Mouse (Mus musculus): ENCODE data around the gene Pcnp. TPM values are rescaled to one million over a fixed set of nuclear protein-coding genes. Genes with fewer than 3 reads are reported as not detected.
"Not testable (repeated sequence)": the region's sequence is repeated elsewhere in the genome, so short reads cannot be mapped to it uniquely, and the experiment has no call there.

The Pcnp gene
- total RNA-seq (2021) (10 to 100 TPM; 47.1 to 50.7 TPM), polyA plus RNA-seq (2012; rRNA removed) (15.1 and 30.1 TPM in 2 replicates)
- long read RNA-seq, transcript Pcnp-202 (5 exons, 2,295 nt), result major isoform, 31 of 46 reads
- long read RNA-seq, transcript Pcnp-205 (5 exons, 2,200 nt), result minor isoform, 8 of 46 reads
- long read RNA-seq, partial matches to known transcripts, result 0 of 46 reads
- long read RNA-seq, other reads (novel, unspliced or antisense), result 4 of 46 reads

- WGBS, result under 1% methylated on average over 39 of the region's 39 CpGs
- intact Hi-C loops (cut with DNase I), result loop anchor here (1.0 to 2.0 kb wide), 2 partner anchors 45 to 55 kb away; no protein-coding TSS in a partner anchor
Measured at GRCm38 (mm10) chr16:56029661-56030082, at the start of gene Pcnp. Gene Pcnp (minus strand): TSS chr16:56029739.

DNA sequence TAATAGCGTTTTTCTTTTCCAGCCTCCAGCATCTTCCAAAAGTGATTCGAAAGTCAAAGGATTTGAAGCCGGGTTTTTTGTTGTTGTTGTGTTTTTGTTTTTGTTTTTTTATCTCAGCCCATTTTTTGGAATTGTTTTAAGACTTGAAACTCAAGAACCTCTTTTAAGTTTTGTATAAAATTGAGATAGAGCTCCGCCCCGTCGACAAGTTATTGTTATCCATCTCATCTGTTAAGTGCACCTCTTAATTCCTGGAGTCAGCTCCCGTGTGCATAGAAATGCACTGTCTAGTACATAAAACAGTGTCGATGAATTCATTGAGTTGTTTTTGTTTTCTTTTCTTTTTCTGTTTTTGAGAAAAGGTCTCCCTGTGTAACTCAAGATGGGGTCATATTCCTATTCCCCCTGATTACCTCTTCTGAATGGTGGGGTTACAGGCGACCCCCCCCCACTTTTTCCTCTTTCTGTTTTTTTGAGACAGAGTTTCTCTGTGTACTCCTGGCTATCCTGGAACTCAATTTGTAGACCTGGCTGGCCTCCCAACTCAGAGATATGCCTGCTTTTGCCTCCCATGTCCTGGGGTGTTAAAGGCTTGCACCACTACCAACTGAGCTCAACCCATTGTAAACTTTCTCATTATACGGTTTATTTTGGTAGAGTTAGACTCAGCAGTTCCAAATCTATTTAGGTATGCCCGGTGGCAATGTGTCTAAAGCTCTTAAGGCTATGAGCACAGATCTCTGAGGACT is 46.8 kb upstream of the Pcnp start:
- Histone ChIP-seq H3K9ac (ENCODE audit: low read depth, low read length) (peak overlapping the region; percentile 66), H3K79me2 (replicated peaks; ENCODE audit: control insufficient read depth, insufficient read depth, low read length) (no peaks in the 10 kb centered on the region), H3K36me3 (ENCODE audit: control insufficient read depth, insufficient read depth, low read length) (peaks cover 3% of the 10 kb centered on the region; the same call in 1 of the 2 replicates), H3K27me3 (ENCODE audit: control insufficient read depth, insufficient read depth, low read length) (no peaks in the 10 kb centered on the region), H3K4me1 (ENCODE audit: control insufficient read depth, insufficient read depth, low read length) (peaks cover 2% of the 10 kb centered on the region), H3K27ac (peak overlapping the region; percentile 96), H3K4me3 (peak overlapping the region; percentile 87)
- DNase-seq, result peak; percentile 18 to 34
- intact Hi-C loops (cut with DNase I), result loop anchor here (5.0 kb wide), 2 partner anchors 41 to 56 kb away; no protein-coding TSS in a partner anchor
- 9% methylated on average over 11 of the region's 11 CpGs for WGBS
- TF ChIP-seq EP300 (IDR thresholded peaks at IDR 0.05; ENCODE audit: insufficient read depth, low read depth, low read length) (no peak), POLR2A (IDR thresholded peaks at IDR 0.05; ENCODE audit: insufficient read depth, low read depth, low read length) (no peak; the same call in 1 of the 2 replicates), CTCF (IDR thresholded peaks at IDR 0.05) (no peak)

More at GRCm38 (mm10) chr16:56029661-56030082, at the start of gene Pcnp:
- Histone ChIP-seq H3K4me3 (peak within 1 kb of the TSS; percentile 62), H3K36me3 (ENCODE audit: control insufficient read depth, insufficient read depth, low read length) (peaks cover 23% of the 10 kb centered on the region), H3K4me1 (ENCODE audit: control insufficient read depth, insufficient read depth, low read length) (peaks cover 3% of the 10 kb centered on the region; the same call in 1 of the 2 replicates), H3K9ac (ENCODE audit: low read depth, low read length) (peak within 1 kb of the TSS; percentile 86), H3K27me3 (ENCODE audit: control insufficient read depth, insufficient read depth, low read length) (no peaks in the 10 kb centered on the region), H3K27ac (peak within 1 kb of the TSS; percentile 95), H3K79me2 (replicated peaks; ENCODE audit: control insufficient read depth, insufficient read depth, low read length) (peaks cover 1% of the 10 kb centered on the region; the same call in 1 of the 2 replicates)
- peak; percentile 98 to 99 for DNase-seq
- no peak for TF ChIP-seq CTCF (IDR thresholded peaks at IDR 0.05)
- peak; percentile 99 for TF ChIP-seq POLR2A (IDR thresholded peaks at IDR 0.05; ENCODE audit: insufficient read depth, low read depth, low read length)
- peak; percentile 86 for TF ChIP-seq EP300 (IDR thresholded peaks at IDR 0.05; ENCODE audit: insufficient read depth, low read depth, low read length)

DNA sequence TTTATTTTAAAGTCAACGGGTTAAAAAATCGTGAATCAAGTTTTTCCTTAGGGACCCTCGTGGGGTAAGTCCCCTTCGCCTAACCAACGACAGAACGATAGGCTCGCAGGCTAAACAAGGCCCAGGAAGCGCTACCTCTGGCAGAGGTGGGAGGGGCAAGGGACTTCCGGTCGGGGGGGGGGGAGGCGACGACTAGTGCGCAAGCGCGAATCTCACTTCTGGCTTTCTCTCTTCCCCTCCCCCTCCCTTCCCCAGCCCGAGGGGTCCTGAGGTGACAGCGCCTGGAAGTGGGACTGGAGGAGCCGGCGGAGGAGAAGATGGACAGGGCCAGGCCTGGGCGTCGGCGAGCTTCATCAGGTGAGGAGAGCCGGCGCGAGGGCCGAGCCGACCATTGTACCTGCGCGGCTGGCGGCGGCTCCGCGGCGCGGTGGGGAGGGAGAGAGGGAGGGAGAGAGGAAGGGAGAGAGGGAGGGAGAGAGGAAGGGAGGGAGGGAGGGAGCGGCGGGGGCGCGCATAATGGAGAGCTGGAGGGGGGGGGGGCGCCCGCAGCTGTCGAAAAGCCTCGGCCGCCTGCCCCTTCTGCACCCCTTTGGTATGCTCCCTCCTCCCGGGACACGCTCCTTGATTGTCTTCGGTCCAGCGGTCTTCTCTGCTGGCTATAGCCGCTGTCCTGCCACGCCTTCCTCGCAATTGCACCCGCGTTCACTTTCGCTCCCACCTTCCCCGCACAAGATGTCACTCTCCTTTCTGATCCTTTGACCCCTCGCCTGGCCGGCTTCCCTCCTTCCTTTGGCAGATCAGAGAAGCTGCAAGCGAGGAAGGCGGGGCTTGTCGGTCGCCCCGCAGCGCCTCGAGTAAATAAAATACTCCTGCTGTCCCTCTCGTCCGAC is 45.9 kb upstream of the Pcnp start:
- H3K27ac ChIP-seq, result peak overlapping the region; percentile 96
- H3K4me3 ChIP-seq, result peak overlapping the region; percentile 87
- peaks cover 2% of the 10 kb centered on the region for H3K4me1 ChIP-seq (ENCODE audit: control insufficient read depth, insufficient read depth, low read length)
- intact Hi-C loops (cut with DNase I), result loop anchor here (1.0 to 5.0 kb wide), 5 partner anchors 38 to 109 kb away; partner anchors contain the start of genes Pcnp, Rpl24 and Trmt10c
- under 1% methylated on average over 44 of the region's 66 CpGs for WGBS
- no peaks in the 10 kb centered on the region for H3K79me2 ChIP-seq (replicated peaks; ENCODE audit: control insufficient read depth, insufficient read depth, low read length)
- no peaks in the 10 kb centered on the region for H3K27me3 ChIP-seq (ENCODE audit: control insufficient read depth, insufficient read depth, low read length)
- peak; percentile 67 for TF ChIP-seq POLR2A (IDR thresholded peaks at IDR 0.05; ENCODE audit: insufficient read depth, low read depth, low read length)
- no peak for TF ChIP-seq EP300 (IDR thresholded peaks at IDR 0.05; ENCODE audit: insufficient read depth, low read depth, low read length)
- DNase-seq, result peak; percentile 87 to 89
- H3K36me3 ChIP-seq (ENCODE audit: control insufficient read depth, insufficient read depth, low read length), result peaks cover 3% of the 10 kb centered on the region; the same call in 1 of the 2 replicates
- H3K9ac ChIP-seq (ENCODE audit: low read depth, low read length), result peak overlapping the region; percentile 66

DNA sequence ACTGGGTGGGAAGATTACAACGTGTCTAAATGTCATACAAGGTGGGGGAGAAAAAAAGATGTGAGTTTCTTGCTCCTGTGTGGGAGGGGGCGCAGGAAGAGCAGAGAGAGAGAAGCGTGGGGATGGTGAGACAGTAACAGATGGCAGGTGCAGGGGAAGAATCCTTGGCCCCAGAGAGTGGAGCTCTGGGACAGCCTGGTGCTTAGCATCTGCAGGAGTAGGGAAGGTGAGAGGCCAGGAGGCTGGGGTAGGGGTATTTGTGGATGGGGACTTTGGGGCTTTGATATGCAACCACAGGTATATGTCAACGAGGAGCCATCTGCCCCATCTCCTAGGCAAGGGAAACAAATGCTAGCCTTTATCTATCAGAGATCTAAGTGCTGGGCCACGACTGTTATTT is 45.0 kb upstream of the Pcnp start:
- Histone ChIP-seq H3K4me1 (ENCODE audit: control insufficient read depth, insufficient read depth, low read length) (peaks cover 2% of the 10 kb centered on the region), H3K36me3 (ENCODE audit: control insufficient read depth, insufficient read depth, low read length) (peaks cover 3% of the 10 kb centered on the region; the same call in 1 of the 2 replicates), H3K9ac (ENCODE audit: low read depth, low read length) (no peak overlapping the region), H3K27me3 (ENCODE audit: control insufficient read depth, insufficient read depth, low read length) (no peaks in the 10 kb centered on the region), H3K4me3 (peak overlapping the region; percentile 87; the same call in 1 of the 2 replicates), H3K79me2 (replicated peaks; ENCODE audit: control insufficient read depth, insufficient read depth, low read length) (no peaks in the 10 kb centered on the region), H3K27ac (peak overlapping the region; percentile 96; the same call in 1 of the 2 replicates)
- DNase-seq, result no peak
- 66% methylated on average over 5 of the region's 5 CpGs for WGBS
- TF ChIP-seq CTCF (IDR thresholded peaks at IDR 0.05) (no peak), EP300 (IDR thresholded peaks at IDR 0.05; ENCODE audit: insufficient read depth, low read depth, low read length) (no peak), POLR2A (IDR thresholded peaks at IDR 0.05; ENCODE audit: insufficient read depth, low read depth, low read length) (no peak)
- intact Hi-C loops (cut with DNase I), result loop anchor here (2.0 kb wide), 2 partner anchors 46 to 108 kb away; partner anchors contain the start of genes Pcnp and Rpl24

DNA sequence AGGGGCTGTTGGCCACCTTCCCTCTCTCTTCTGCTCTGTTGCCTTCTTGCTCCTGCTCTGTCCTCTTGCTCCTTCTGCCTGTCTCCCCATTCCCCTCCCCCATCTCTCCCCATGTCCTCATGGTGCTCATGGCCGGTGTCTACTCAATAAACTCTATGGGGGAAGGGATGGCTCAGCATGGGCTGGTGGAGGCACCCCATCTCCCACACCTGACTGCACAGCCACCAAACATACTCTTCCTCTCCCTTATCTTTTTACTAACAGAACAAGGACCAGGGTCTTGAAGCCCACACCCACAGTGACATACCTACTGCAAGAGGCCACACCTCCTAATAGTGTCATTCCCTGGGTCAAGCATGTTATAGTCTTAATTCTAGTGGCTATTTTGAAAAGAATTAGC is 44.6 kb upstream of the Pcnp start:
- TF ChIP-seq EP300 (IDR thresholded peaks at IDR 0.05; ENCODE audit: insufficient read depth, low read depth, low read length) (no peak), CTCF (IDR thresholded peaks at IDR 0.05) (no peak), POLR2A (IDR thresholded peaks at IDR 0.05; ENCODE audit: insufficient read depth, low read depth, low read length) (no peak)
- H3K27me3 ChIP-seq (ENCODE audit: control insufficient read depth, insufficient read depth, low read length), result no peaks in the 10 kb centered on the region
- H3K36me3 ChIP-seq (ENCODE audit: control insufficient read depth, insufficient read depth, low read length), result peaks cover 3% of the 10 kb centered on the region; the same call in 1 of the 2 replicates
- 78% methylated on average over 1 of the region's 1 CpGs for WGBS
- no peak overlapping the region for H3K9ac ChIP-seq (ENCODE audit: low read depth, low read length)
- H3K4me3 ChIP-seq, result no peak overlapping the region
- DNase-seq, result no peak
- H3K4me1 ChIP-seq (ENCODE audit: control insufficient read depth, insufficient read depth, low read length), result peaks cover 2% of the 10 kb centered on the region
- intact Hi-C loops (cut with DNase I), result loop anchor here (2.0 kb wide), 2 partner anchors 45 to 107 kb away; partner anchors contain the start of genes Pcnp and Rpl24
- no peaks in the 10 kb centered on the region for H3K79me2 ChIP-seq (replicated peaks; ENCODE audit: control insufficient read depth, insufficient read depth, low read length)
- H3K27ac ChIP-seq, result no peak overlapping the region

DNA sequence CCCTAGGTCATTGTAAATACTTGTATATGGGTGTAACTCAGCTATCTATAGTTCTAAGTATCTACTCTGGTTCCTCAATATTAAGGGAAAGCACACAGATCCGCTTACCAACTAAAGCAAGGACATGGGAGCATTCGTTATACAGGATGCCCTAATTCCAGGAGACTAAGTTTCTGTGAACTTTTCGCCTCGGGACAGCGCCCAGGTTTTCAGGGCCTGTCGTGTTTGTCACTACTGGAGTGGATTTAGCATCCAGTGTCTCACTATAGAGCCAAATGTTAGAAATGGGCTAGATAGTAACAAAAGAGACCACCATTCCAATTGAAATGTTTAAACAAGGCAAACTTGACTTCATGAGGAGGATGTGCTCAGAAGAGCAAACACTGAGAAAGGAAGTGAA is 43.6 kb upstream of the Pcnp start:
- H3K9ac ChIP-seq (ENCODE audit: low read depth, low read length); H3K36me3 ChIP-seq (ENCODE audit: control insufficient read depth, insufficient read depth, low read length); H3K79me2 ChIP-seq (replicated peaks; ENCODE audit: control insufficient read depth, insufficient read depth, low read length); H3K27ac ChIP-seq; DNase-seq; H3K4me1 ChIP-seq (ENCODE audit: control insufficient read depth, insufficient read depth, low read length); intact Hi-C loops (cut with DNase I); H3K4me3 ChIP-seq; H3K27me3 ChIP-seq (ENCODE audit: control insufficient read depth, insufficient read depth, low read length): not testable (repeated sequence)
- 89% methylated on average over 6 of the region's 6 CpGs for WGBS
